Mouse (Mus musculus) heart, adult 11 months (tissue): Measurements from ENCODE around the gene Col19a1.

Source experiments
- DNase-seq: peaks from one replicate; pipeline ENCODE4 v3.0.0; 2022

Gene Col19a1

GRCm38 (mm10) chr1:24458015-24458414 is 129.3 kb downstream of the Col19a1 start:
- no peak for DNase-seq

DNA sequence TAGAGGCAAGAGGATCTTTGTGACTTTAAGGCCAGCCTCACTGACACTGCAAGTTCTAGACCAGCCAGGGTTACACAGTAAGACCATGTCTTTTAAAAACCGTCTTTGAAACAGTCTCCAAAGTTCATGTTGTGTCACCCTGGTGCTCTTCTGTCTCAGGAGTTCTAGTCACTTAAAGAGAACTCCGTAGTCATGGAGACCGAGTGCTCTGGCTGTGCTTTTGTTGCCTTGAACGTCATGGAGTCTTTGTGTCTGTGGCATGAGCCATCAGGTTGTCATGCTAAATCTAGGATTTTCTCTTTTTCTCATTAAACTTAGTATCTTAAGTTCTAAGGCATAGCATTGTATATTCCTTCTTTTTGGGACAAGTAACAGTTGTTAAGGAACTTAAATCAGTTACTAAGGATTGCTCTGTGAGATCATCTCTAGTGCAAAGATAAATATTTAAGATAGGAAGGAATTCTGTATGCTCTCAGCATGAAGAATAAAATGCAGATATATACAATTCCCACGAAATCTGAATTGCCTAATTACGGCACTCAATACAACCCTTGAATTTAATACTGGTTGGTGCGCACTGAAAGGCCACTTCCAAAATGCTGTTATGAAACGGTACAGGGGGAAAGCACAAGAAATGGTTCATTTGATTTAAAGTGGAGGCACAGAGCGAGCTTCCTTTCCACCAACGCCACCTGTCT is 134.6 kb downstream of the Col19a1 start:
- no peak for DNase-seq

- DNase-seq = peak; percentile 86
Measured at GRCm38 (mm10) chr1:24452159-24452558, 135.1 kb downstream of the Col19a1 start.

DNA sequence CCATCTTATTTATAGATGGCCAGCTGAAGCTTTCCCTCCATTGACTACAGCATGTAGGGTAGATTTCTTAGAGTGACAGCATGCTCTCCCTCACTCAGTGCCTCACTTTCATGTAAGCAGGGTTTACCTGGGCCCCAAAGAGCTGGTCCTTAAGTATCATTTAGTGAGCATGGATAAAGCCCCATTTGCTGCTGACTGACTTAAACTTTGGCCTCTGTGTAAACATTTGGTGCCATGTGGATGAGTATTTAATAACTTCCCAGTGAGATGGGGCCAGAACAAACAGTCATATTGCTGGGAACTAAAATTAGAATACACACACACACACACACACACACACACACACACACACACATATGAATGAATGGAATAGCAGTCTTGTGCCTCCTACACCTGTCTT is 149.8 kb downstream of the Col19a1 start:
- DNase-seq = no peak

DNA sequence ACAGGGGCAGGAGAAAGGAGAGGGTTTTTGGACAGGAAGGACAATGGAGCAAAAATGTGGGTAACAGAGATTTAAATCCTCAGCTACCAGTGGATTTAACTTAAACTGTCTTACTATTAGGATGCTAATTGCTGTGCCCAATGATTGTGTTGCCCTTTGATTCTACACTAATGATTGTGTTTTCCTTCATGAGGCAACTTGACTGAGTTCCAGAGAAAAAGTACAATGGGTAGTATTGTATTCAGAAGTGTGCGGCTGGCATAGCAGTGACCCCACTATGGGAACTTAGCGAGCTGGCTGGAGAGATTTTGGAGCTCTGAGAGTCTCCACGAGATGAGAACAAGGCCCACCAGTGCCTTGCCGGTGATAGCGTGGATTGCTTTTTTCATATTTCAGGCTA is 159.0 kb downstream of the Col19a1 start:
- DNase-seq = no peak

DNA sequence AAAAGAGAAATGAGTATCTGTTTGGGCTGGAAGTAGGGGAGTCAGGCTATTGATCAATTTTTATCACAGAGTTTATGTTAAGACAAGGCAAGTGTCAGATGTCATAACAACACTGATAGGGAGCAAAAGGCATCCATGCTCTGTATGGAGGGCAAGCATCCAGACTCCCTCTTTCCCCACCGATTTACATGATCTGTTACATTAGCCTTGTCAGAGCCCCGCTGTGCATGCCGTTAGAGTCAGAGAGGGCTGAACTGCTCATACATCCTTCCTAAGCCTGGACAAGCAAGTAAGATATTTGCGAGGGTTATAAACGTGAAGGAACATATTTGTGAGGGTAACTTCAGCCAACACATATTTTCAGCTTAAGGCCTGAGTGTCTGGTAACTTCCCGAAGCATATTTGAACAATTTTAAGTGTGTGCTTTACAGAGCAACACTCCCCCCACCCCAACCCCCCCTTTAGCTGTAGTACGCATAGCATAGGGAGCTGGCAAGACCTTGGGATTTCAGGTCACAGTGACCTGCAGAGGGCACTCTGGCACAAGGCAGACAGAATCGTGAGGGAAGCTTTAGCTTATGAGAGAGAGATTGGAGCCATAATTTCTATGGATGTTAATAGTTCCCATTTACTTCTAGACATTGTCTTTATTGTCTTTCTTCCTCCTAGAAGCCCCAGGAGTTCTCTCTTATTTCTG is 209.0 kb downstream of the Col19a1 start:
- no peak for DNase-seq

- DNase-seq = no peak
Measured at GRCm38 (mm10) chr1:24374902-24375301, 212.4 kb downstream of the Col19a1 start.

GRCm38 (mm10) chr1:24373671-24374070 is 213.6 kb downstream of the Col19a1 start:
- no peak for DNase-seq

GRCm38 (mm10) chr1:24372471-24373258 is 214.6 kb downstream of the Col19a1 start:
- no peak for DNase-seq

GRCm38 (mm10) chr1:24367570-24368517 is 219.4 kb downstream of the Col19a1 start:
- no peak for DNase-seq

GRCm38 (mm10) chr1:24364775-24365174 is 222.5 kb downstream of the Col19a1 start:
- no peak for DNase-seq

- DNase-seq = no peak
Measured at GRCm38 (mm10) chr1:24361990-24362635, 225.2 kb downstream of the Col19a1 start.

GRCm38 (mm10) chr1:24349462-24350217 is 237.6 kb downstream of the Col19a1 start:
- DNase-seq = no peak

DNA sequence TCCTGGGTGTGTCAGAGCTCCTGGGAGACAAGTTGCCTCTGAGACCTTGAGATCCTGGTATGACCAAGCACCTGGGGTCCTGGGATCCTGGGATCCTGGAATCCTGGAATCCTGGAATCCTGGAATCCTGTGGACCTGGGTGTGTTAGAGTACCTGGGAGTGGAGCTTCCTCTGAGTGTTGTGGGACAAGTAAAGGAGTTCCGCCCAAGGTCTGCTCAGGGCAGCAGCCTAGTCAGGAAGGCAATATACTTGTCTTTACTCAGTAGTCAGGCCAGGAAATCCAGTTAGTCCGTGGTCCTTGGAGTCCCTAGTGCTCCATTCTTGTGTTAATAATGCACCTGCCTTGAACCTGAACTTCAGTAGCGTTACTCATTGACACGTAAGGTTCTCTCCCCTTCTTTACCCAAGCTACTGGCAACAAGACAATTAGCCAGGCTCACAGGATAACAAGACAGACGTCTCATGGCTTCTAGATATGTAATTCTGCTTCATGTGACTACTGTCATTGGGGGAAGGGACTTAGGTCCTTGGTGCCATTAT is 239.6 kb downstream of the Col19a1 start:
- no peak for DNase-seq

GRCm38 (mm10) chr1:24337556-24338275 is 249.6 kb downstream of the Col19a1 start:
- no peak for DNase-seq

- DNase-seq = no peak
Measured at GRCm38 (mm10) chr1:24336051-24336450, 251.2 kb downstream of the Col19a1 start.

DNA sequence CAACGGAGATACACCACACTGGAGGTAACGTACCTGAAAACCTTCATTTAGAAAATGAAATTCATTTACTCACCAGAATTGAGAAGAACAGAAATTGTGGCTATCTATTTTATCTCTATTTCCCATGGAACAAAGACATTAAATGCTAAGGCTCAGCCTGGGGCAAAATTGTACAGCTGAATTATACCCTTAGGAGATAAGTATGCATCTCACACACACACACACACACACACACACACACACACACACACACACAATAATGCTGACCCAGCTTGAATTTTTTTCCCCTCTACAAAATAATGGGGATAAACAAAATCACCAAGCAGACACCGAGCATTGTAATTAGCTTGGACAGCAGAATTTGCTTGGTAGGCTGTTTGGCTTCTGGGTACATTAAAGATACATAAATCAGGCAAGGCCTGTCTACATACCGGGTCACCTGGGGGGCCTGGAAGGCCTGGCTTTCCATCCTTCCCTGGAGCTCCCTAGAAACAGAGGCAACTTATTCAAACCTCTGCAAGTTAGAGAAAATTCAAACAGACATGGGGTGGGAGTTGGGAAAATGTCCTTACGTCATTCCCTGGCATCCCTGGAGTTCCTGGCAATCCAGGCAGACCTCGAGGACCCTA is 270.2 kb downstream of the Col19a1 start:
- DNase-seq = no peak

DNA sequence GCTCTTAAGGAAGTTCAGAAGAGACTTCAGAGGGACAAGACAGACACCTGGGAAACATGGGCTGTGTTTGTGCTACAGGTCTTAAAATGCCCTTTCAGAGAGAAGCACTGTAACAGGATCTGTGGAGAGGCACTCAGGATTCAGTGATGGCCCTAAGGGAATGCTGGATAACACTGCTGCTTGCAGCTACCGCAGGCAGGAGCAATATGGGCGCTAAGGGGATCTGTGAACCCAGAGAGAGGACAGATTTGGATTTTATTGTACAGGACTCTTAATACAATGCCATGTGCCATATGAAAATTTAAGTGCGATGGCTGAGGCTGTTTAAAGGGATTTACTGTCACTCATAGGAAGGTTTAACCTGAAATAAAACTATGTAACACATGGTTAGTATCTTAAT is 270.8 kb downstream of the Col19a1 start:
- no peak for DNase-seq

DNA sequence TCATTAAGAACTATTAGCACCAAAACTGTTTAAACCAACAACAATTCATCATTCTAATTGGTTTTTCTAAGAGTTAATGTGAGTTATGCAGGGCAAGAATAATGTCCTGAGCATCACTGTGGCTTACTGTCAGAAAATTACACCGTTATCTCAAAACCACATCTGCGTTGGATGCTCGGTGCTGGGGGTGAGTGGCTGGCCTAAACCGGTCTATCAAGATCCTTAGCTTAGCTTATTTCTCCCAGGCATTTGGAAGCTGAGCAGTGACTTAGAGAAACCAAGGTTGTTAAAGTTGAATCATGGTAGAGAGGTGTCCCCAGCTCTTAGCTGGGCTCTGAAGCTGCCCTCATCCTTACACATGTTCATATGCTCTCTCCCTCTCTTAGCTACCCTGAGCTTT is 276.4 kb downstream of the Col19a1 start:
- no peak for DNase-seq

DNA sequence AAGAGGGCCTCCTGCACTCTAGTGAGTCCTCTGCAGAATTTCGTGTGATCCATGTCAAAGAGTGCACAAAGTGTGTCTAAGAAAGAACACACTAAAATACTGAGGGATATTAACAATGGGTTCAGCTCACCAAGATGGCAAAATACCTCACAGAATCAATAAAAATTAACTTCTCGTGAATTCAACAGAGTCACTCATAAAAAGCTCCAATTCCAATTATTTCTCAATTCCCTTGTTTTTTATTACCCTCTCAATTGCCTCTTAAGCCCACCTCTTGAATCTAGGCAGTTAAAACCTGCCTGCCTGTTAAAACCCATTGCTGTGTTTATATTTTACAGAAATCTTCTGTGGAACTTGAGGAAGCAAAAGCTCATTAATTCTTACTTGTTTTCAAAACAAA is 277.1 kb downstream of the Col19a1 start:
- DNase-seq = no peak
